Mouse (Mus musculus) right cerebral cortex, postnatal 10 days (tissue): ENCODE measurements around the gene Dmrt3.
A peak's percentile ranks its signal among the peaks of the same experiment; 100 is the strongest.

ENCODE experiments used
- DNase-seq, 2 experiments: peaks; one replicate each; pipeline ENCODE4 v3.0.0; 2021; ENCODE audit warnings: low spot score in 2 of 2

Gene Dmrt3

GRCm38 (mm10) chr19:25622291-25623251 lies 12.5 kb downstream of the Dmrt3 start:
- peak; percentile 48 to 71 for DNase-seq

GRCm38 (mm10) chr19:25628490-25628889 lies 18.4 kb downstream of the Dmrt3 start:
- peak; percentile 57 to 79 for DNase-seq

DNA sequence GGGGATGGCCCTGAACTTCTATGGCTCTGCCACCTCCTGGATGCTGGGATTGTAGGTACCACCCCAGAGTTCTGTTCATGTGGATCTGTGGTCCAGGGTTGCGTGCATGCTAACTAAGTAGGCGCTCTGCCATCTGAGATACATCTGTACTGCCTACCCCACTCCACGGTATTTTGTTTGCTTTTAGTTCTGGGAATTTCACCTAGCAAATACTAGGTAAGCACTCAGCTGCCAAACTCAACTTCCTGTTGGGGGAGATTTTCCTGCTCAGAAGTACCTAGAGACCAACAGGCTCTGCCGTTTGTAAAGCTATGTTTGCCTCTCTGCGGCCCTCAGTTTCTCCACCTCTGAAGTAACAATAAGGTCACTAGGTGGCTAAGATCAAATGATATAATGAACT lies 25.0 kb downstream of the Dmrt3 start:
- DNase-seq, result no peak

DNA sequence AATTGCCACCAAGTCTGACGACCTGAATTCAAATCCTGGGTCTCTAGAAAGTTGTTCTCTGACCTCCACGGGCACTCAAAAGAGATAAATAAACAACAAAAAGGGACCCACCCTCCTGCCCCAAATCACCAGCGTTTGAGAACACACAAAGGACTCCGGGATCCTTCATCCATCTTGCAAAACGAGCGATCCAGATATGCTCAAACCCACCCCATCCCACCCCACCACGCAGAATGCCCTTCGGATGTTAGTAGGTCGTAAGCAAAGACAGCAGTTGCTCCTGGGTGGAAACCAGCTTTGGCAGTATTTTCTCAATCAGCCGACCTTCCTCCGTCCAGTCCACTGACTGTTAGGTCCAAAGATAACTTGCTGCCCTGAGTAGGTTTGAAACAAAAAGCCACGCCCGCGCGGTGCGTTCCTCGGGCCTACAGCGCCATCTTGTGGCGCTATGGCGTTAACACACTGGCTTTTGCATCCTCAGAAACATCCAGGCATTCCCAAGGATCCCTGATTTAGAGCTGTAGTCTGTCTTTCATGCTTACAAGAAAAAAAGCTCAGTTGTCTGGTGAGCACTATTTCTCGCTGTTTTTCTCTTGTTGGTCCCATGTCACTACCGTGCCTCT lies 25.6 kb downstream of the Dmrt3 start:
- DNase-seq, result peak; percentile 75

- DNase-seq, result no peak
Observed at GRCm38 (mm10) chr19:25638766-25639361, 28.8 kb downstream of the Dmrt3 start.

DNA sequence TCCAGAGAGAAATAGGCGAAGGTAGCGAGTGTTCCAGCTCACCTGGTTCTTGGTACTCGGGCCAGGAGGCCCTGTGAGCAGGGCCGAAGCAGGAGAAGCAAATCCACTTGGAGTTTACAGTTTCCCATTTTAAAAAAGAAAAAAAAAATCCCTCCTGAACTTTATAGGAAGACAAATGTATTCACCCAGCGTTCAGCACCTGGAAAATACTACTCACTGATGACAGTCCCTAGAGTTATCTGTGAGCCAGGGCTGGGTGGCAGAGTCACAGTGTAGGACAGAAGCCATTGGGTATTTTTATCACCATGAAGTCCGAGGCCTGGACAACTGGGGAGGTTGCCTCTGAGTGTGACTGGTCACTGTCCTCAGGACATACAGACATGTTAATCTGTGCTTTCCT lies 31.7 kb downstream of the Dmrt3 start:
- DNase-seq, result no peak

DNA sequence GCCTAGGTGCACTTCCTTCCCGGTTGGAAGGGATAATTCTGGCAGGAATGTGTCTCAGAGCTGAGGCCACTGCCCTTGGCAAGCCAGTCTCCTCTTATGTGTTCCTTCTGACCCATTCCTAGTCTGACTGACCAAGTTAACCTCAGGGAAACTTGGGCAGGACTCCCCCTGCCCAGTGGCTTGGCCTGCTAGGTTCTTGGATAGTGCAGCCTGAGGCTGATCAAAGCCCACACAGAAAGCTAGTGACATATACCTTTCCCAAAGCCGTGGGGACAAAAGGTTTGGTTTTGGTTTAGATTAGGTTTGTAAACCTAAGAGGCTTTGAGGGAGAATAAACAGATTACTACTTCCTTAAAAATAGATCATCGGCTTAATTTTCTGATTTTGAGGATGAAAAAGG lies 37.0 kb downstream of the Dmrt3 start:
- no peak for DNase-seq

DNA sequence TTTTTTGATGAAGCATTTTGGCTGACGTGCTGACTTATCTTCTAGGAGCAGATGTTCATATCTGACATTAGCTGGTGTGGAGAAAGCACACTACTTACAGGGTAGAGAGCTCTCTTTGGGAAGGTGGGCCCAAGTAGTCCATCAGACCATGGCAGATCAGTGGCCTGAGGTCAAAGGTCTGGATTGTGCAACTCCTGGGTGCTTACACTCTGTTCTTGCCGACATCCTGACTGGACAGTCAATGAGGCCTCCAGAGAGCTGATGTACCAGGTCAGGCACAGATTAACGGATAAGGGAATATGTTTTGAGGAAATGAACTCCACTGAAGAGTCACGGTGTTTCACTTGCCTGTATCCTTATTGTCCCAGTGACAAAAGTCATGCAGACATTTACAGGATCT lies 38.6 kb downstream of the Dmrt3 start:
- no peak for DNase-seq

- DNase-seq, result no peak
Observed at GRCm38 (mm10) chr19:25650474-25650873, 40.4 kb downstream of the Dmrt3 start.

- peak in 1 of 2 experiments; percentile 49 for DNase-seq
Observed at GRCm38 (mm10) chr19:25652560-25652959, 42.5 kb downstream of the Dmrt3 start.

- DNase-seq, result no peak
Observed at GRCm38 (mm10) chr19:25654034-25654749, 44.1 kb downstream of the Dmrt3 start.

- DNase-seq, result no peak
Observed at GRCm38 (mm10) chr19:25665486-25666339, 55.6 kb downstream of the Dmrt3 start.

- DNase-seq, result no peak
Observed at GRCm38 (mm10) chr19:25667836-25668235, 57.7 kb downstream of the Dmrt3 start.

DNA sequence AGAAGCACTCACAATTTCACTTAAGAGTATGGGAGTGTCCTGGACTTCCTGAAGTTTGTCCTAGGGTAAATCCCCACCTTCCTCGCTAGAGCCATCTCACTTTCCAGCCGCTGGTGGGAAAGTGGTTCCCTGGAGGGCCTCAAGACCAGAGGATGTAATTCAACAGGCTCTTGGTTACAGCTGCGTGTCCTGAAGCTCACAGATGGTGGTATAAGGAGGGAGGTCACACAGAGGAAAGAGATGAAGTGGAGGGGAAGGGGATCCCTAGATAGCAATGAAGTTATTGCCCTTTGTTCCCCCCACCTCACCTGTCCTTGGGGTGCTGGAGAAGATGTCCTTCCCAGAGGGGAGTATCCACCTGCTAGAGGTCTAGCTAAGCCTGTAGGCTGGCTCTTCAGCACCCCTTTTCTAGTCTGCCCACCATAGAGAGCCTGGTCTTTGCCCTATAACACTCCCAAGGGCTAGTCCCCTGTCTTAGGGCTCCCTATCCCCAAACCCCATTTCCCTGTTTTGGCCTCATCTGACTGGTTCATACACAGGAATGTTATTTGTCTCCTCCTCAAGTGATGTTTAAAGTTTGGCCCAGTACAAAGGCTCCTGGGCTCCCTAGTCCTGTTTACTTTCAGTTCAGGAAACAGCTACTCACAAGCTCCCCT lies 59.6 kb downstream of the Dmrt3 start:
- no peak for DNase-seq

- no peak for DNase-seq
Observed at GRCm38 (mm10) chr19:25670571-25671285, 60.6 kb downstream of the Dmrt3 start.

DNA sequence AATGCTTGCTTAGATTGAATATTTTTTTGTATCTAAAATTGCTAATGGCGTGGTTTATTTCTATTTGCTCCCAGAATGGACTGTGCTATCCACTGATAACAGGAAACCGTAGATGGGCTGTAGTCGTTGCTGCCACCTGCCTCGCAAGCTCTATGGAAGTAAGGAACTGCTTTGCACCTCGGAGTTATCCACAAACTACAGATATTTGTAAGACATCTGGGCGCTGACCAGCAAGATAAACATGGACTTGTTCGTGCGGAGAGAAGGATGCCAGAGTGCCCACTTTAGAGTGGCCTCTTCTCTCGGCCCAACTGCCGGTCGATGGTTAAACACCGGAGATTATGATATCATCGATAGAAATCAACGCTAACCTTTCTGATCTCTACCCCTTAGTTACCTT lies 61.6 kb downstream of the Dmrt3 start:
- DNase-seq, result no peak

DNA sequence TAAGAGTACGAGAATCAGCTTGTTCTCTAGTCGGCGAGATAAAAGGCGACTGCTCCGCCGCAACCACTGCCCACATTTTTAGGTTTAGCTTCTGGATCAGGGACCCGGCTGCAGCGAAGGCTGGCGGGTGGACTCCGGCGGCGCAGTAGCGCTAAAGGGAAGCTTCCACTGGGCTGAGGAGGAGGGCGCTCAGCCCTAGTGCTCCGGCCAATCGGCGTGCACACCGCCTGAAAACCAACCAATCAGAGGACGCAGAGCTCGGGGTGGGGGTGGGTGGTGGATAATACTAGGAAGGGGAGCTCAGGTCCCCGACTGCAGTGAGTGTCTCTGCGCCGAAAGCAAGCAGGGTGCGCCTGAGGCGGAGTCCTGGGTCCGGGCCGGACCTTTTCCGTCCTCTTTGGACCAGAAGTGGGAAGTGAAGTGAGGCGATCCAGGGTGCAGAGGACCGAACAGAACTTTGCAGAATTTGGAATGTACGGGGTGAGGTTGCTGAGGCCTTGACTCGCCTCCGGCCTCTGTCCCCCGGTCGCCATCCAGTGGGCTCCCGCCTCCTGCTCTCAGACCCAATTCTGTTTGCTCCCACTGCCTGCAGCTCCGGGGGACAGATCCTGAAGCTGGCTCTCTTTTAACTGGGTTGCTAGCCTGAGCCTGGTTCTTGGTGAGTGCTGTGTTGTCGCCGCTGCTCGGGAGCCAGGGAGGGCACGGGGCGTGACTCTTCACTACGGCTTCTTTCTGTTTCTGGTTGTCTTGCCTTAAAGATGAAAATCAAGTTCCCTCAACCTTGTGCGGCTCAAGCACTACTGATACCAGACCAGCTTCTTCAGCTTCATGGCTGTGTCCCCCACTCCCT lies 62.2 kb downstream of the Dmrt3 start, which contains the start of gene Dmrt2:
Gene Dmrt2 (plus strand): TSS at position 311 of the 850 bp plus-strand sequence.
- peak; percentile 54 to 56 for DNase-seq
